Mouse (Mus musculus): ENCODE measurements around the gene Nampt. TPM values are rescaled to one million over a fixed set of nuclear protein-coding genes. Genes with fewer than 3 reads are reported as not detected.

Gene Nampt
- polyA plus RNA-seq, 1 experiment from 2014 or later, result 17.3 TPM

DNA sequence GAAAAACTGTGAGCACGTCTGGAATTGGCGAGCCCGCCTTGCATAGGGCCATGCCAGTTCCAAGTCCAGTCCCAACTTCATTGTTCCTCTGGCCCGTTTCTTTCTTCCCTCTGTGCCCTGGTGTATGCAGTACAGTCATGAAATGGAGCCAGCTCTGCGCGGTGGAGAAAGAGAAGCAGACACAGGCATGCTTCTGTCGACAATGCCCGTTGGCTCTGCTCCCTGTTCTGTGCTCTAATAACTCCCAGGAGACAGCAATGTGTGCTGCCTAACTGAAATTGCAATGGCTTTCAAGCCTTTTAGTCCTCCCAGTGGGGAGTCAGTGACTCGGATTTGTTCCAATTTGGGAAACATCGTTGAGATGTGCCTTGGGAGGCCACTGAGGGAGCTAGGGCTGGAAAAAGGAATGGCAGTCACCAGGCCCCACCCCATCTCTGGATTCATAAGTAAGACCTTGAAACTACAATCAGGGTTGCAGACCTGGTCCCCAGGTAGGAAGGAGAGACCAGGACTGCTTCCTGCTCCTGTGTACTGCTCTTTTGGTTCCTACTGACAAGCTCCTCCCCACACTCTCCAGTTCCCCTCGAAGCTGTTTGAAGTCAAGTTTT is 58.7 kb downstream of the Nampt start:
- no peak for ATAC-seq
- no peak overlapping the region for H3K4me2 ChIP-seq (replicated peaks; ENCODE audit: low read depth)
- 80% methylated on average over 11 of the region's 11 CpGs for WGBS
- TF ChIP-seq CTCF (IDR thresholded peaks at IDR 0.05; ENCODE audit: low read depth), result no peak
- no peaks in the 10 kb centered on the region for H3K4me1 ChIP-seq (replicated peaks; ENCODE audit: control insufficient read depth, insufficient read depth, low read length)
- no peak overlapping the region for H3K9ac ChIP-seq (ENCODE audit: low read depth, low read length)
- H3K4me3 ChIP-seq (ENCODE audit: low read depth, low read length), result no peak overlapping the region
- H3K27ac ChIP-seq (ENCODE audit: low read depth, low read length), result no peak overlapping the region
- H3K9me3 ChIP-seq (ENCODE audit: control insufficient read depth), result no peaks in the 10 kb centered on the region
- H3K27me3 ChIP-seq (replicated peaks; ENCODE audit: control insufficient read depth, insufficient read depth, low read length), result no peaks in the 10 kb centered on the region
- H3K36me3 ChIP-seq (ENCODE audit: control insufficient read depth, insufficient read depth), result no peaks in the 10 kb centered on the region

DNA sequence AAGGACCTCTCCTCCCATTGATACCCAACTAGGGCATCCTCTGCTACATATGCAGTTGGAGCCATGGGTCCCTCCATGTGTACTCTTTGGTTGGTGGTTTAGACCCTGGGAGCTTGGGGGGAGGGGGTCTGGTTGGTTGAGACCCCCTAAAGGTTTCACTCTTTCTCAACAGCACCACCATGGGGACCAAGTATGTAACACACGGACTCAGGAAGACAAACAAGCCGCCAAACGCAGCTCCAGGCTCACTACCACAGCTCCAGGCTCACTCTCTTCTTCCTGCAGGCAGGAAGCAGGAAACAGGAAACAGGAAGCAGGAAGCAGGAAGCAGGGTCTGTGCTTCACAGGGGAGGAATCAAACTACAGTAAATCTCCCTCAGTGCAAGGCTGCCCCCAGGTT is 60.0 kb downstream of the Nampt start:
- Histone ChIP-seq H3K4me1 (replicated peaks; ENCODE audit: control insufficient read depth, insufficient read depth, low read length) (no peaks in the 10 kb centered on the region), H3K4me2 (replicated peaks; ENCODE audit: low read depth) (no peak overlapping the region), H3K4me3 (ENCODE audit: low read depth, low read length) (no peak overlapping the region), H3K27ac (ENCODE audit: low read depth, low read length) (no peak overlapping the region), H3K36me3 (ENCODE audit: control insufficient read depth, insufficient read depth) (no peaks in the 10 kb centered on the region), H3K9ac (ENCODE audit: low read depth, low read length) (no peak overlapping the region), H3K27me3 (replicated peaks; ENCODE audit: control insufficient read depth, insufficient read depth, low read length) (no peaks in the 10 kb centered on the region), H3K9me3 (ENCODE audit: control insufficient read depth) (no peaks in the 10 kb centered on the region)
- ATAC-seq, result no peak
- WGBS, result 84% methylated on average over 3 of the region's 3 CpGs
- TF ChIP-seq CTCF (IDR thresholded peaks at IDR 0.05; ENCODE audit: low read depth), result no peak

DNA sequence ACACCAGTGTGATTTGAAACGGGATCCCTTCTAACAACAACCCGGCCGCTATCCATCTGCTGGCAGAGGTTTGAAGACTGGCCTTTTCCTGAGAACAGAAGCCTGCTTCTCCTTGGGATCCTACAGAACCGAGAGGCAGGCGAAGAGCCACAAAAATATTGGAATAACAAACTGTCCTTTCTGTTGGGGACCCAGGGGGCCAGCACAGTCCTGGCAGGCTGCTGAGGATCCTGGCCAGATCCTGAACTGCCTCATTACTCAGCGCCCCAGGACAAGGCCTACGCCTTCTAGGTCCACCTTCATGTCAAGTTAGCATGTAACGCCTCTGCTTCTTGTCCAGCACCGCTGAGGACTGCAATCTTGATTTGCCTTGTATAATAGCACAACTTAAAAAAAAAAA is 65.0 kb downstream of the Nampt start:
- H3K27me3 ChIP-seq (replicated peaks; ENCODE audit: control insufficient read depth, insufficient read depth, low read length), result no peaks in the 10 kb centered on the region
- TF ChIP-seq CTCF (IDR thresholded peaks at IDR 0.05; ENCODE audit: low read depth), result no peak
- no peaks in the 10 kb centered on the region for H3K4me1 ChIP-seq (replicated peaks; ENCODE audit: control insufficient read depth, insufficient read depth, low read length)
- ATAC-seq, result no peak
- H3K4me2 ChIP-seq (replicated peaks; ENCODE audit: low read depth), result no peak overlapping the region
- no peak overlapping the region for H3K4me3 ChIP-seq (ENCODE audit: low read depth, low read length)
- 76% methylated on average over 9 of the region's 9 CpGs for WGBS
- no peaks in the 10 kb centered on the region for H3K9me3 ChIP-seq (ENCODE audit: control insufficient read depth)
- H3K27ac ChIP-seq (ENCODE audit: low read depth, low read length), result no peak overlapping the region
- H3K9ac ChIP-seq (ENCODE audit: low read depth, low read length), result no peak overlapping the region
- H3K36me3 ChIP-seq (ENCODE audit: control insufficient read depth, insufficient read depth), result no peaks in the 10 kb centered on the region

DNA sequence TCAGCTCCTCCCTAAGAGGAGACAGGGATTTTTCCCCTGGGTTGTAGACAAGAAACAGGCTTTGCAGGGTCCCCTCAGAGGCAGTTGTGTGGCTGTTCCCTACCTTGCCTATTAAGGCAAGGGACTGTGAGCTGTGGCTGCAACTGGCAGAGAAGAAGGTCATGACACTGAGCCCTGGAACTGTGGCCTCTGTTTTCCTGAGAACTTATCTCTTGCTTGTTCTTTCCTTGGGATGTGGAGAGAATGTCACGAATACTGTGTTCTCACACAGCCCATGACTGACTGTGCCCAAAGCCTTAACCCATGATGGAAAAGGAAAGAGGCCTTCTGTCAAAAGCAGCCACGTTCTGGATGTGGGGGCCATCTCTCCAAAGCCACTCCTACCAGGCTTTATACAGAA is 65.7 kb downstream of the Nampt start:
- Histone ChIP-seq H3K36me3 (ENCODE audit: control insufficient read depth, insufficient read depth) (no peaks in the 10 kb centered on the region), H3K4me1 (replicated peaks; ENCODE audit: control insufficient read depth, insufficient read depth, low read length) (no peaks in the 10 kb centered on the region), H3K27ac (ENCODE audit: low read depth, low read length) (no peak overlapping the region), H3K9ac (ENCODE audit: low read depth, low read length) (no peak overlapping the region), H3K27me3 (replicated peaks; ENCODE audit: control insufficient read depth, insufficient read depth, low read length) (no peaks in the 10 kb centered on the region), H3K9me3 (ENCODE audit: control insufficient read depth) (no peaks in the 10 kb centered on the region), H3K4me2 (replicated peaks; ENCODE audit: low read depth) (no peak overlapping the region), H3K4me3 (ENCODE audit: low read depth, low read length) (no peak overlapping the region)
- no peak for ATAC-seq
- TF ChIP-seq CTCF (IDR thresholded peaks at IDR 0.05; ENCODE audit: low read depth), result no peak
- WGBS, result 49% methylated on average over 2 of the region's 2 CpGs

DNA sequence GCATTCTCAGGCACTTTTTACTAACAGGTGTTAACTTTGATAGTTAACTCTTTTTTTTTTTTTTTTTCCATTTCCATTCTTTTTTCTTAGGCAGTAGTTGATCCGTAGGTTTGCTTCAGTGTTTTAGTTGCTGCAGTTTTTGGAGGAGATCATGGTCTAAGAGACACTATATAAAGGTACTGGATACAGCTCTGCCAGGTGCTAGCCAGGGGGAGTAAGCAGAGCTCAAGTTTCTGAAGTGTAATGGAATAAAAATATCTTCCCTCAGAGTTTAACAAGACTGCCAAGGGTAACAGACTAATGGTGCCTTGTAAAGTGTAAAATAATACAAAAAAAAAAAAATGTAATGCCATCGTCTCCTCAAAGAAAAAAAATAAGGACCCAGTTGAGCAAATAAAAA is 67.0 kb downstream of the Nampt start:
- no peak for TF ChIP-seq CTCF (IDR thresholded peaks at IDR 0.05; ENCODE audit: low read depth)
- Histone ChIP-seq H3K4me3 (ENCODE audit: low read depth, low read length) (no peak overlapping the region), H3K9ac (ENCODE audit: low read depth, low read length) (no peak overlapping the region), H3K27ac (ENCODE audit: low read depth, low read length) (no peak overlapping the region), H3K4me1 (replicated peaks; ENCODE audit: control insufficient read depth, insufficient read depth, low read length) (no peaks in the 10 kb centered on the region), H3K9me3 (ENCODE audit: control insufficient read depth) (no peaks in the 10 kb centered on the region), H3K27me3 (replicated peaks; ENCODE audit: control insufficient read depth, insufficient read depth, low read length) (no peaks in the 10 kb centered on the region), H3K36me3 (ENCODE audit: control insufficient read depth, insufficient read depth) (no peaks in the 10 kb centered on the region), H3K4me2 (replicated peaks; ENCODE audit: low read depth) (no peak overlapping the region)
- ATAC-seq, result no peak
- WGBS, result 91% methylated on average over 2 of the region's 2 CpGs

DNA sequence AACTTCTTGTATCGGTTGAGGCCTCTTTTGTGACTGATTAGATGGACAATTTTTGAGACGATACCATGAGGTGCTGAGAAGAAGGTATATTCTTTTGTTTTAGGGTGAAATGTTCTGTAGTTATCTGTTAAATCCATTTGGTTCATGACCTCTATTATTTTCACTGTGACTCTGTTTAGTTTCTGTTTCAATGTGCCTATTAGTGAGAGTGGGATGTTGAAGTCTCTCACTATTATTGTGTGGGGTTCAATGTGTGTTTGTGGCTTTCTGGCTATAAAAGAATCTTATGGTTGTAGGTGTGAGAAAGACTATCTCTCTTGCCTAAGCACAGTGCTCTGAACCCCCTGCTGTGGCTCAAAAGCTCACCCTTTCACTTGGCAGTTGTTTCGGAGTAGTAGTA is 68.9 kb downstream of the Nampt start:
- Histone ChIP-seq H3K4me3 (ENCODE audit: low read depth, low read length) (no peak overlapping the region), H3K4me1 (replicated peaks; ENCODE audit: control insufficient read depth, insufficient read depth, low read length) (no peaks in the 10 kb centered on the region), H3K9ac (ENCODE audit: low read depth, low read length) (no peak overlapping the region), H3K27ac (ENCODE audit: low read depth, low read length) (no peak overlapping the region), H3K36me3 (ENCODE audit: control insufficient read depth, insufficient read depth) (no peaks in the 10 kb centered on the region), H3K4me2 (replicated peaks; ENCODE audit: low read depth) (no peak overlapping the region), H3K9me3 (ENCODE audit: control insufficient read depth) (no peaks in the 10 kb centered on the region), H3K27me3 (replicated peaks; ENCODE audit: control insufficient read depth, insufficient read depth, low read length) (no peaks in the 10 kb centered on the region)
- ATAC-seq, result no peak
- no peak for TF ChIP-seq CTCF (IDR thresholded peaks at IDR 0.05; ENCODE audit: low read depth)
- WGBS, result 93% methylated on average over 3 of the region's 3 CpGs

DNA sequence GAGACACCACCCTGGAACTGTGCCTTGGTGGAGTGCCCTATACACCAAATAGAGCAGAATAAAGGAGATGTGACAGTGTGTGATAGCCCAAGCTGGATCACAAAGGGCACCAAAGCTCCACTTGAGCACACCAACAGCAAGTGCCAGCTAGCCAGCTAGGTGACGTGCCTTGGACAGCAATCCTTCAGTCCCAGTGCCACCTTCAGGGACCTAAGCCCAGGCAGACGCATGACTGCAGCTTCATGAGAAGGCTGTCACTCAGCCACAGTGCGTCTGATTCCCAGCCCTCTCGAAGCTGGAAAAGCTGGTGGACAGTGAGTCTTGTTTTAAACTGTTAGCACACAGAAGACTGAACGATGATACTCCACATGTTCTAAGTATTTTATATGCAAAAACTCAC is 70.5 kb downstream of the Nampt start:
- Histone ChIP-seq H3K4me3 (ENCODE audit: low read depth, low read length) (no peak overlapping the region), H3K27me3 (replicated peaks; ENCODE audit: control insufficient read depth, insufficient read depth, low read length) (no peaks in the 10 kb centered on the region), H3K9ac (ENCODE audit: low read depth, low read length) (no peak overlapping the region), H3K27ac (ENCODE audit: low read depth, low read length) (no peak overlapping the region), H3K9me3 (ENCODE audit: control insufficient read depth) (no peaks in the 10 kb centered on the region), H3K4me2 (replicated peaks; ENCODE audit: low read depth) (no peak overlapping the region), H3K4me1 (replicated peaks; ENCODE audit: control insufficient read depth, insufficient read depth, low read length) (no peaks in the 10 kb centered on the region), H3K36me3 (ENCODE audit: control insufficient read depth, insufficient read depth) (no peaks in the 10 kb centered on the region)
- no peak for ATAC-seq
- TF ChIP-seq CTCF (IDR thresholded peaks at IDR 0.05; ENCODE audit: low read depth), result no peak
- whole genome bisulfite sequencing, result 80% methylated on average over 5 of the region's 5 CpGs
